Mouse (Mus musculus) liver, postnatal 0 days (tissue): ENCODE data around the gene Elk3.

ENCODE experiments used
- CTCF ChIP-seq: sonication (generic); IDR thresholded peaks from 2 replicates; pipeline ENCODE4 v1.5.1; 2016; ENCODE audit warnings: antibody characterized with exemption, low read depth
- EP300 ChIP-seq: IDR thresholded peaks from 2 replicates; pipeline ENCODE4 v1.6.1; 2016; ENCODE audit warnings: antibody characterized with exemption, low read depth, mild to moderate bottlenecking

DNA sequence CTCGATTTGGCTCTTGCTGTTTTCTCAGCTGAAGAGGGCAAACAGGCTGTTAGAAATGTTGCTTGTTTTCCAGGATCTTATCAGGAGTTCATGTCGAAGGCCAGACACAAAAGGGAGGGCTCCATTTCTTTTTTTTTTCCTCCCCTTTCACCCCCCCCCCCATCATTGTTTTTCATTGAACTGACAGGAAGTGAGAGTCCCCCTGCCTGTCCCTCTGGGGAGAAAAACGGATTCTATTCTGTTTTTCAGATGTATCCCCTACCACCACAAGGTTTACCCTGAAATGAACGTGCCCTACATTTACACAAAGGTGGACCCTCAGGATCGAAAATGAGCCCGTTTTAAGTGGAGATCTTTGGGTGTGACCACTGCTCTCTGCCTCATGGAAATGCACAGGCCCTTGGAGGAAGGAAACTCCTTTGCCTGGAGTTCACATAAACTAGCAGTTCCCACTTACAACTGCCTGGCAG, 25.6 kb upstream of the Elk3 start:
- TF ChIP-seq CTCF, result no peak
- no peak for TF ChIP-seq EP300
